Mouse (Mus musculus): ENCODE data around the gene Rp2. TPM values are rescaled to one million over a fixed set of nuclear protein-coding genes. Genes with fewer than 3 reads are reported as not detected.
"Not testable (repeated sequence)": the region's sequence is repeated elsewhere in the genome, so short reads cannot be mapped to it uniquely, and the experiment has no call there.

Gene Rp2
- polyA plus RNA-seq (2015; fragmentation: Nextera tagmentation; extraction: Ambion mirVana): 15.5 and 15.9 TPM in 2 replicates

DNA sequence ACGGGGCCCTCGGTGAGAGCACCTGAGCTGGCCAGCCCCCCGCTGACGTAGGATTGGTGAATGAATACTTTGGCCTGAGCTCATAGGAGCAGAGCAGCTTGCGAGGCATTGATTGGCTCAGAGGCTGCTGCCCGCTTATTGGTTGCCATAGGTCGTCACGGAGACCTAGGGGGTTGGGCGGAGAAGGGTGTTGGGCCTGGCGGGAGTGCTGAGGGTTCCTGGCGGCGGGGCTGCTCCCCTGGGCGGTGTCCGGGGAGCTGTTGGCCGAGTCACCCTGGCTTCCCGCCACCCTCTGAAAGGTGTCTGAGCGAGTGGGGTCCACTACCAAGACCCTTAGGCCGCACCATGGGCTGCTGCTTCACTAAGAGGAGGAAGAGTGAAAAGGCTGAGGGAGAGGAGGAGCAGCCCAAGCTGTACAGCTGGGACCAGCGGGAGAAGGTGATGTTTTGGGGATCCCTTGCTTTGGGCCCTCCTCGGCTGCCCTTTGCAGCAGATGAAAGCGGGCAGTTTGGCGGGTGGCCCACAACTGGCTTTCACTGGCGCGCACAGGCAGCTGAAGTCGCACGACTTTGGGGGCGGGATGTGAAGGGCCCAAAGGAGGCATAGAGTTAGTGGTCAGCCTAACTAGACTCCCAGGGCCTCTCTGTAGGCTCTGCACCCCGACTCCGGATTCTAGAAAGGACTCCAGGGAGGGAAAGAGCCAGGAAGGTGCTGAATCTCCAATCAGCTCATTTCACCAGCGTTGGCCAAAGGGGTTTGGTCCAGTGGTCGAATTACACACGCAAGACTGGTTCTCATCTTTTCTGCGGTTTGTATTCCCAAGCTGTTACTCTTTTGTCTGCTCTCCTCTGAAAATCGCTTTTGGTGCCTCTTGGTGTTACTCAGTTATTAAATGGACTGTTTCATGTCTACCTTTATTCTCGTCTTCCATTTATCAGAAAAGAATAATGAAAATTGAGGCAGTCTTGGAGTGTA lies at the start of gene Rp2:
TSS of gene Rp2 (plus strand) at position 91 of the 975 bp plus-strand sequence.
- Histone ChIP-seq H3K4me3 (peak within 1 kb of the TSS; percentile 66), H3K9me3 (no peaks in the 10 kb centered on the region), H3K4me1 (replicated peaks) (peaks cover 9% of the 10 kb centered on the region), H3K27me3 (no peaks in the 10 kb centered on the region), H3K4me2 (peak within 1 kb of the TSS; percentile 59), H3K27ac (replicated peaks) (peak within 1 kb of the TSS; percentile 73), H3K9ac (peak within 1 kb of the TSS; percentile 70), H3K36me3 (no peaks in the 10 kb centered on the region)
- 19% methylated on average over 35 of the region's 35 CpGs for WGBS
- ATAC-seq (ENCODE audit: low FRiP score, low read depth): peak; percentile 100

GRCm38 (mm10) chrX:20332756-20333155 lies 31.5 kb upstream of the Rp2 start:
- no peak overlapping the region for H3K9ac ChIP-seq
- no peaks in the 10 kb centered on the region for H3K27me3 ChIP-seq
- no peaks in the 10 kb centered on the region for H3K4me1 ChIP-seq (replicated peaks)
- H3K4me2 ChIP-seq: no peak overlapping the region
- H3K4me3 ChIP-seq: no peak overlapping the region
- no peaks in the 10 kb centered on the region for H3K9me3 ChIP-seq
- H3K27ac ChIP-seq (replicated peaks): no peak overlapping the region
- 66% methylated on average over 1 of the region's 1 CpGs for WGBS
- H3K36me3 ChIP-seq: no peaks in the 10 kb centered on the region
- ATAC-seq (ENCODE audit: low FRiP score, low read depth): no peak

DNA sequence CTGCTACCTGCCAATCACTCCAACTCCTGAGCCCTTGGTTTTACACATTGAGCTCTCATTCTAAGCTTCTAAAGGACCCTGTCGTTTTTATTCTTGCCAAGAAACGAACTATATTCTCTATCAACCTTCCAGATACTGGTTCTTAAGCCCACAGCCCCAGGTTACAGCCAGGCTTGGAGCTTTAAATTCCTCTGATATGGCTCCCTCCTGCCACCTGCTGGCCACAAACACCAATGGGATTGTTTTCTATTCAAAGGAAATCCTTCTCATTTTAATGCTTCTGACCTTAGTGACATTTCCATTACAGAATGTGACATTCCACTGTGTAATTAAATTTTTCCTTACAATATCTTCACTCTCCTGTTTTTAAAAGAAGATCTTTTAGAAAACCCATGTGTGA lies 28.6 kb upstream of the Rp2 start:
- H3K4me2 ChIP-seq: no peak overlapping the region
- ATAC-seq (ENCODE audit: low FRiP score, low read depth): no peak
- WGBS: 19% methylated on average over 2 of the region's 2 CpGs
- H3K36me3 ChIP-seq: no peaks in the 10 kb centered on the region
- H3K27ac ChIP-seq (replicated peaks): no peak overlapping the region
- no peaks in the 10 kb centered on the region for H3K27me3 ChIP-seq
- H3K9ac ChIP-seq: no peak overlapping the region
- H3K9me3 ChIP-seq: no peaks in the 10 kb centered on the region
- no peaks in the 10 kb centered on the region for H3K4me1 ChIP-seq (replicated peaks)
- no peak overlapping the region for H3K4me3 ChIP-seq

GRCm38 (mm10) chrX:20344980-20345379 lies 19.3 kb upstream of the Rp2 start:
- no peak overlapping the region for H3K4me2 ChIP-seq
- H3K9me3 ChIP-seq: no peaks in the 10 kb centered on the region
- H3K27ac ChIP-seq (replicated peaks): no peak overlapping the region
- H3K4me3 ChIP-seq: no peak overlapping the region
- H3K27me3 ChIP-seq: no peaks in the 10 kb centered on the region
- no peak for ATAC-seq (ENCODE audit: low FRiP score, low read depth)
- no peak overlapping the region for H3K9ac ChIP-seq
- H3K4me1 ChIP-seq (replicated peaks): no peaks in the 10 kb centered on the region
- no peaks in the 10 kb centered on the region for H3K36me3 ChIP-seq

DNA sequence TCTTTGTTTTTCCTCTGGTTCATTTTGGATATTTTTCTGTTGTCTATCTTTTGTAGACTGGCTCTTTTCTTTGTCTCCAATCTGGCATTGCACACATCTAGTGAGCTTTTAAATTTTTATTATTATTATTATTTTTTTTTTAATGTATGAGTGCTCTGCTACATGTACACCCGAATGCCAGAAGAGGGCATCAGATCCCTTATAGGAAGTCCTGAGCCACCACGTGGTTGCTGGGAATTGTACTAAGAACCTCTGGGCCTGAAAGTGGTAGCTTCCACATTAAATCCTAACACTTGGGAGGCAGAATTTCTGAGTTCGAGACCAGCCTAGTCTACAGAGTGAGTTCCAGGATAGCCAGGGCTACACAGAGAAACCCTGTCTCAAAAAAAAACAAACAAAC lies 17.9 kb upstream of the Rp2 start:
- no peak overlapping the region for H3K4me3 ChIP-seq
- no peak overlapping the region for H3K9ac ChIP-seq
- no peaks in the 10 kb centered on the region for H3K27me3 ChIP-seq
- no peak overlapping the region for H3K4me2 ChIP-seq
- 63% methylated on average over 3 of the region's 3 CpGs for WGBS
- ATAC-seq (ENCODE audit: low FRiP score, low read depth): no peak
- H3K27ac ChIP-seq (replicated peaks): no peak overlapping the region
- H3K9me3 ChIP-seq: no peaks in the 10 kb centered on the region
- H3K36me3 ChIP-seq: no peaks in the 10 kb centered on the region
- no peaks in the 10 kb centered on the region for H3K4me1 ChIP-seq (replicated peaks)

DNA sequence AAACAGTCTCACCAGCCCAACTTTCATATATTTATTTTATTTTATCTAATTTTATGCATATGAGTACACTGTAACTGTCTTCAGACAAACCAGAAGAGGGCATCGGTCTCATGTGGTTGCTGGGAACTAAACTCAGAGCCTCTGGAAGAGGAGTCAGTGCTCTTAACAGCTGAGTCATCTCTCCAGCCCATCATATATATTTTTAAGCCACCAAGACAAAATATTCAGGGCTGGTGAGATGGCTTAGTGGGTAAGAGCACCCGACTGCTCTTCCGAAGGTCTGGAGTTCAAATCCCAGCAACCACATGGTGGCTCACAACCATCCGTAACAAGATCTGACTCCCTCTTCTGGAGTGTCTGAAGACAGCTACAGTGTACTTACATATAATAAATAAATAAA lies 14.0 kb upstream of the Rp2 start:
- 95% methylated on average over 4 of the region's 4 CpGs for WGBS
- not testable (repeated sequence) for H3K27me3 ChIP-seq

GRCm38 (mm10) chrX:20355283-20355682 lies 9.0 kb upstream of the Rp2 start:
- Histone ChIP-seq H3K9ac (no peak overlapping the region), H3K4me3 (no peak overlapping the region), H3K27me3 (no peaks in the 10 kb centered on the region), H3K27ac (replicated peaks) (no peak overlapping the region), H3K4me1 (replicated peaks) (no peaks in the 10 kb centered on the region), H3K9me3 (no peaks in the 10 kb centered on the region), H3K36me3 (no peaks in the 10 kb centered on the region), H3K4me2 (no peak overlapping the region)
- 92% methylated on average over 1 of the region's 1 CpGs for WGBS
- ATAC-seq (ENCODE audit: low FRiP score, low read depth): no peak

More for the DNA sequence above, 14.0 kb upstream of the Rp2 start:
- ATAC-seq (ENCODE audit: low FRiP score, low read depth); H3K9me3 ChIP-seq; H3K36me3 ChIP-seq; H3K27ac ChIP-seq (replicated peaks); H3K4me1 ChIP-seq (replicated peaks); H3K9ac ChIP-seq; H3K4me2 ChIP-seq; H3K4me3 ChIP-seq: not testable (repeated sequence)

GRCm38 (mm10) chrX:20356309-20356708 lies 8.0 kb upstream of the Rp2 start:
- Histone ChIP-seq H3K36me3 (no peaks in the 10 kb centered on the region), H3K9me3 (no peaks in the 10 kb centered on the region), H3K4me3 (no peak overlapping the region), H3K9ac (no peak overlapping the region), H3K27me3 (no peaks in the 10 kb centered on the region), H3K4me2 (no peak overlapping the region), H3K4me1 (replicated peaks) (no peaks in the 10 kb centered on the region), H3K27ac (replicated peaks) (no peak overlapping the region)
- 38% methylated on average over 3 of the region's 3 CpGs for WGBS
- ATAC-seq (ENCODE audit: low FRiP score, low read depth): no peak

GRCm38 (mm10) chrX:20366036-20366435 lies 1.8 kb downstream of the Rp2 start:
- Histone ChIP-seq H3K4me3 (peak overlapping the region; percentile 6; the same call in 1 of the 2 replicates), H3K9me3 (no peaks in the 10 kb centered on the region), H3K27ac (replicated peaks) (no peak overlapping the region), H3K36me3 (no peaks in the 10 kb centered on the region), H3K4me2 (peak overlapping the region; percentile 43), H3K4me1 (replicated peaks) (peaks cover 9% of the 10 kb centered on the region), H3K27me3 (no peaks in the 10 kb centered on the region), H3K9ac (no peak overlapping the region)
- ATAC-seq (ENCODE audit: low FRiP score, low read depth): no peak
- WGBS: 64% methylated on average over 1 of the region's 1 CpGs

DNA sequence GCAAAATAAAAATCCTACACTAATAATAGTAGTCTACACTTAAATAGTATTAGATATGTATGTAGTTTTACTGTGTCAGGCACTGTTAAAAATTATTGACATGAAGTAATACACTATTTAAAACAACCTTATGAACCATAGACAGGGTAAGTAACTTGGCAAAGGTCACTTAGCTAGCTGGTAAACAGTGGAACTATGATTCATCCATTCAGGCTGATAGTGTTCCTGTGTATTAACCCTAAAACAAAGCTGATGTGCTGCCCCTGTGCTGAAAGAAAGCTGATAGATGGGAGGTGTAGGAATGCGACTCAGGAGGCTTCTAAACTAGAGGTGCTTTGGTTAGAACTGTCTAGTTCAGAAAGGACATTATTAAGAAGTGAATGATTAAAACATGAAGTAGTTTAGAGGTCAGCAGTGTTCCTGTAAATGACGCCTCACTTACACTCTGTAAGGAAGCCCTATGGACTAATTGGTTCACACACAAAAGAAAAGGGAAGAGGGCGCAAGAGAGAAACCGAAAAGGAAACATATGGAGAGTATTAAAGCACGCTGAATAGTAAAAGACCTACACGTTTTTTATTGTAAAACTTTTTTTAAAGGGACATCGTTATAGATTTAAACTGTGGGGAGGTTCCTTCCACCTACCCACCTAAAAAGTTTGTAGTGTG lies 15.2 kb downstream of the Rp2 start:
- ATAC-seq (ENCODE audit: low FRiP score, low read depth): no peak
- 0 out of 2 replicates have a peak, but pooled peaks cover 4% of the 10 kb centered on the region for H3K36me3 ChIP-seq
- no peak overlapping the region for H3K4me3 ChIP-seq
- H3K4me1 ChIP-seq (replicated peaks): no peaks in the 10 kb centered on the region
- H3K27ac ChIP-seq (replicated peaks): no peak overlapping the region
- no peaks in the 10 kb centered on the region for H3K27me3 ChIP-seq
- no peak overlapping the region for H3K9ac ChIP-seq
- WGBS: 74% methylated on average over 7 of the region's 7 CpGs
- no peak overlapping the region for H3K4me2 ChIP-seq
- H3K9me3 ChIP-seq: no peaks in the 10 kb centered on the region

GRCm38 (mm10) chrX:20382260-20382659 lies 18.0 kb downstream of the Rp2 start:
- Histone ChIP-seq H3K36me3 (0 out of 2 replicates have a peak, but pooled peaks cover 4% of the 10 kb centered on the region), H3K9ac (no peak overlapping the region), H3K9me3 (no peaks in the 10 kb centered on the region), H3K27me3 (no peaks in the 10 kb centered on the region), H3K4me2 (no peak overlapping the region), H3K27ac (replicated peaks) (no peak overlapping the region), H3K4me1 (replicated peaks) (no peaks in the 10 kb centered on the region), H3K4me3 (no peak overlapping the region)
- ATAC-seq (ENCODE audit: low FRiP score, low read depth): no peak
- 92% methylated on average over 6 of the region's 6 CpGs for WGBS

- Histone ChIP-seq H3K4me1 (replicated peaks) (no peaks in the 10 kb centered on the region), H3K27ac (replicated peaks) (no peak overlapping the region), H3K4me3 (no peak overlapping the region), H3K9ac (no peak overlapping the region), H3K4me2 (no peak overlapping the region), H3K36me3 (0 out of 2 replicates have a peak, but pooled peaks cover 4% of the 10 kb centered on the region), H3K9me3 (no peaks in the 10 kb centered on the region), H3K27me3 (no peaks in the 10 kb centered on the region)
- ATAC-seq (ENCODE audit: low FRiP score, low read depth): no peak
- 81% methylated on average over 3 of the region's 3 CpGs for WGBS
Measured at GRCm38 (mm10) chrX:20387006-20387405, 22.7 kb downstream of the Rp2 start.

All from hindbrain, embryonic 15.5 days (tissue).